Mouse (Mus musculus): ENCODE measurements around the gene Wdr31. TPM values are rescaled to one million over a fixed set of nuclear protein-coding genes. Genes with fewer than 3 reads are reported as not detected.

Gene Wdr31
- 12.9 and 13.0 TPM in 2 replicates for polyA plus RNA-seq (2015; fragmentation: Nextera tagmentation; extraction: Ambion mirVana)

DNA sequence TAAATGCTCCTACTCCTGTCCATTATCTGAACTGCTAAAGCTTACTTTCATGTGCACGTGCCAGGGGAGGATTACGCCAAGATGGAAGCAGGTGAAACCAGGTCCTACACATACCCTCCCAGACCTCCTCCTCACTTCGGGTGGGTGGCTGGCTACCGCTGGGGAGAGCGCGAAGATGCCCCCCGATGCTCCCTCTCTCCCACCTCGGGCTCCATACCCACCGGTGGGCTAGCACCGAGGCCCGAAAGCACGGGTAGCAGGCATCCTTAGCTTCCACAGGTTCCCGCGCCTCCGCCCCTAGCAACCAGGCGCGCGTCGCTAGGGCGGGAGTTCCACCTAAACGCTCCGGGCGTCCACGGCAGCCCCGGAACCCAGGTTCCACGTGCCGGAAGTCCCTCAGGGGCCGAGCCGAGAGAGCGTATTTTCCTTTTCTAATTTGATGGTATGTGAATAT lies at the start of gene Wdr31:
Gene Wdr31, minus strand, starts transcription at position 299 of the 454 bp plus-strand sequence.
- H3K27me3 ChIP-seq, result no peaks in the 10 kb centered on the region
- 0 out of 2 replicates have a peak within 1 kb of the TSS, but pooled peaks have one; percentile 6 for H3K27ac ChIP-seq
- H3K4me3 ChIP-seq, result peak within 1 kb of the TSS; percentile 79
- H3K4me2 ChIP-seq, result peak within 1 kb of the TSS; percentile 90
- no peaks in the 10 kb centered on the region for H3K9me3 ChIP-seq
- H3K9ac ChIP-seq, result peak within 1 kb of the TSS; percentile 70
- WGBS, result under 1% methylated on average over 30 of the region's 30 CpGs
- no peaks in the 10 kb centered on the region for H3K36me3 ChIP-seq
- ATAC-seq (ENCODE audit: borderline replicate concordance, extremely low read depth, low FRiP score, low TSS enrichment), result peak; percentile 89
- peaks cover 5% of the 10 kb centered on the region; the same call in 1 of the 2 replicates for H3K4me1 ChIP-seq

DNA sequence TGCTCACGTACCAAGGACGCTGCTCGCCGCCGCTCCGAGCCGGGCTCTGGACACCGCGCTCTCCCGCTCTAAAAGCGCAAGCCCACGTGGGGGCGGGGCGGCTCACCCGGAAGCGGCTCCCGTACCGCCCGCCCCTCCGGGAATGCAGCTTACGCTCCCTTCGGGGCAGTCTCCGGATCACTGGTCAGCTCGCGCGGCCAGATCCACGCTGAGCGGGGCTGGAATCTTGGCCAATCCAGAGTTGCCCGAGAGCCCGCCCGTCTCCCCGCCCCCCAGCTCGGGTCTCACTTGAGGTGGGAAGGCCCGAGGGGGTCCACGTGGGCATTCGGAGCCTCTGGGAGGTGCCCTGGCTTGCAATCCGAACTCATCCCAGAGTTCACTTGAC lies 49.1 kb upstream of the Wdr31 start, which contains the start of gene Alad:
Gene Alad, minus strand, starts transcription at position 70 of the 385 bp plus-strand sequence.
- peaks cover 59% of the 10 kb centered on the region for H3K4me1 ChIP-seq
- no peaks in the 10 kb centered on the region for H3K9me3 ChIP-seq
- peak within 1 kb of the TSS; percentile 89 for H3K27ac ChIP-seq
- peak within 1 kb of the TSS; percentile 75 for H3K4me3 ChIP-seq
- H3K27me3 ChIP-seq, result no peaks in the 10 kb centered on the region
- H3K4me2 ChIP-seq, result peak within 1 kb of the TSS; percentile 75
- peak within 1 kb of the TSS; percentile 66 for H3K9ac ChIP-seq
- ATAC-seq (ENCODE audit: borderline replicate concordance, extremely low read depth, low FRiP score, low TSS enrichment), result peak; percentile 85
- peaks cover 21% of the 10 kb centered on the region for H3K36me3 ChIP-seq
- under 1% methylated on average over 37 of the region's 37 CpGs for WGBS

DNA sequence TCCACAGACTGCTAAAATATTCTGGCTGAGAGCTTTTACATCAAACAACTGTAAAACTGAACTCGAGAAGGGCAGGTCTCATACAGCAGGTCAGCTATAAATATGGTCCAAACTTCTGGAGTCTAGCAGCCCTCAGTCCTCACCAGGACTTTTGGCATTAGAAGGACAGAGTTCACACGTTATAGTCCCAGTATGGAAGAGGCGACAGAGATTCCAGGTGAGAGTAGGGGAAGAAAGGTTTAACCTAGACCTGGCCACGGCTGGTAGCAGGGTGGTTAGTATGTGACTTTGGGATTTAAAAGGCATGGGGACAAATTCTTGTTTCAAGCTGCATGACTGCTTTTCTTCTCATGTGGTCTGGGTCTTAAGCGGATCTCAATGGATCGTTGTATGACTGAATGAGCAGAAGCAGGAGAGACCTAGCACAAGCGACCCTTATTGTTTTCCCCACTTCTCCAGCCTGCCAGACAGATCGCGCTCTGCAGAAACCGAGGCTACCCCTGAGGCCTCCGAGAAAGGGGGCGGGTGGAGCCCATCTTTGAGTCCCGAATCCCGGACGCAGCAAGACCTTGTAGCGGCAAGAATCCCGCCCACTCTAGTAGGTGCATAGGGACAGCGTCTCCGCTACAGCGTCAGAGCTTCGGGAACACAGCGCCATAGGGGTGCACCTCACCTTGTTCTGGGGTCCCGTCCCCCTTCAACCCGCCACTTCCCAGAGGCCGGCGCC lies 48.6 kb upstream of the Wdr31 start:
- peaks cover 59% of the 10 kb centered on the region for H3K4me1 ChIP-seq
- 1% methylated on average over 26 of the region's 26 CpGs for WGBS

DNA sequence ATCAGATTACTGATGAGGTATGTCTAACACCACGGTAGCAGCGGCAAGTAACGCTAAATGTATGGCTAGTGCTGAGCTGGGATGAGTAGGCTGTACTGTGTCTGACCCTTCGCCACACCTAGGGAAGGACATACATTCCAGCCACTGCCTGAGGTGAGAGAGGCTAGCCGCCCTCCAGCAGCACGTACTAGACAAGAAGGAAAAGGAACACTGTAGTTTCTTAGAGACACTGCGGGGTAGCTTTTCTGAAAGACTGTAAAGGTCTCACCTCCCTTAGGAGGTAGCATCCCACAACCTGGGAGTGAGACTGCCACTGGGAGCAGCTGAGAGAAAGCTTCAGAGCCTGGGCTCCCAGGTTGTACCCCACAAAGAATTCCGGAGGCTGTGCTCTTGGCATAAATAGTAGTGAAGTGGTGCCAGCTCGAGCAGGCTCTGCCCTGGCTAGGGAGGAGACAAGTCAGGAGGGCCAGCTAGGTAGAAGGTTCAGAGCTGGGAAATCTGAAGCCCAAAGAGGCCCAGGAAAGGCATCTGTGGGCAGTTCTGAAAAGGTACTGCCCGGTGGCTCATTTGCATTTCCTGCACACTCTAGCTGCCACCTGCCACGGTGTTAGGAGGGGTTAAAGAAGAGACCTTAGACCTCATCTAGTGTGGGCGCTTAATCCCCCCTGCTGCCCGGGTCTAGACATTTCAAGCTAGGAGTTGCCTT lies 47.9 kb upstream of the Wdr31 start:
- Histone ChIP-seq H3K27me3 (no peaks in the 10 kb centered on the region), H3K9ac (peak overlapping the region; percentile 66), H3K4me1 (peaks cover 56% of the 10 kb centered on the region), H3K4me2 (peak overlapping the region; percentile 75), H3K36me3 (peaks cover 18% of the 10 kb centered on the region), H3K9me3 (no peaks in the 10 kb centered on the region), H3K4me3 (peak overlapping the region; percentile 75), H3K27ac (peak overlapping the region; percentile 89)
- ATAC-seq (ENCODE audit: borderline replicate concordance, extremely low read depth, low FRiP score, low TSS enrichment), result peak; percentile 5; the same call in 1 of the 2 replicates
- WGBS, result 30% methylated on average over 13 of the region's 13 CpGs

More for the DNA sequence above, 48.6 kb upstream of the Wdr31 start:
- peak overlapping the region; percentile 66 for H3K9ac ChIP-seq
- peak overlapping the region; percentile 89 for H3K27ac ChIP-seq
- H3K27me3 ChIP-seq, result no peaks in the 10 kb centered on the region
- H3K4me3 ChIP-seq, result peak overlapping the region; percentile 75
- peak overlapping the region; percentile 75 for H3K4me2 ChIP-seq
- no peaks in the 10 kb centered on the region for H3K9me3 ChIP-seq
- ATAC-seq (ENCODE audit: borderline replicate concordance, extremely low read depth, low FRiP score, low TSS enrichment), result peak; percentile 66; the same call in 1 of the 2 replicates
- peaks cover 21% of the 10 kb centered on the region for H3K36me3 ChIP-seq

DNA sequence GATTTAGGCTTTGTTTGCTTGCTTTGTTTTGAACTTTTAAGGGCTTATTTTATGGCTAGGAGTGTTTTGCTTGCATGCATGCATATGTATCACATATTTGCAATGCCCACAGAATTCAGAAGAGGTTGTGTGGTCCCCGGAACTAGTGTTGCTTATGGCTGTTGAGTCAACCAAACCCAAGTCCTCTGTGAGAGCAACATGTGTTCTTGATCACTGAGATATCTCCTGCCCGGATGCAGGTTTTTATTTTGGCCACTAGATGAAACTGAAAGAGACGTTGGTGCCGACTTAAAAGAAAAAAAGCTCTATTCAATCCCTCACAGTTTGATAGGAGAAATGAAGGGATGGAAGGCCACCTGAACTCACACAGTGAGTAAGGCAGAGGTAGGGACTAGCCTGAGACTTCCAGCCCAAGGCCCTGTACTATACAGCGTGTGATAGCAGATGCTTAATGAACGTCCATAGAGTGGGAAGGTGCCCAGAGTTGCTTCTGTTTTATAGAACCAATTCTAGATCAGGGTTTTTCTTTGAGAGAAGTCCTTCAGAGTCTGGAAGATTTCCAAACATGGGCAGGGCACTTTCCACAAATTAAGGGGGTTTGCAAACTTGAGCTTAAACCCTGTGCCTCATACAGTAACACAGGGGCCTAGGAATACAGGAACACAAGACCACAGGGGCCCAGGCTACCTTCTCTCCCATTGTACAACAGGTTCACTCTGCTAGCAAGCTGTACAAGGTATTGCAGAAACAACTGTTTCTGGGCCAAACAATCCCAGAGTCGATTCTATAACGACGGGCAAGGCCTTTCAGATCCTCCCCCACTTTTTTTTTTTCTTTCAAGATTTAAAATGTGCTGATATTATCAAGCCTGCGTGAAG lies 47.1 kb upstream of the Wdr31 start:
- no peak for ATAC-seq (ENCODE audit: borderline replicate concordance, extremely low read depth, low FRiP score, low TSS enrichment)
- no peaks in the 10 kb centered on the region for H3K27me3 ChIP-seq
- H3K4me2 ChIP-seq, result peak overlapping the region; percentile 75
- 0 out of 2 replicates have a peak overlapping the region, but pooled peaks have one; percentile 66 for H3K9ac ChIP-seq
- 67% methylated on average over 10 of the region's 10 CpGs for WGBS
- peaks cover 52% of the 10 kb centered on the region for H3K4me1 ChIP-seq
- peak overlapping the region; percentile 89 for H3K27ac ChIP-seq
- H3K9me3 ChIP-seq, result no peaks in the 10 kb centered on the region
- H3K4me3 ChIP-seq, result peak overlapping the region; percentile 75
- peaks cover 17% of the 10 kb centered on the region for H3K36me3 ChIP-seq

DNA sequence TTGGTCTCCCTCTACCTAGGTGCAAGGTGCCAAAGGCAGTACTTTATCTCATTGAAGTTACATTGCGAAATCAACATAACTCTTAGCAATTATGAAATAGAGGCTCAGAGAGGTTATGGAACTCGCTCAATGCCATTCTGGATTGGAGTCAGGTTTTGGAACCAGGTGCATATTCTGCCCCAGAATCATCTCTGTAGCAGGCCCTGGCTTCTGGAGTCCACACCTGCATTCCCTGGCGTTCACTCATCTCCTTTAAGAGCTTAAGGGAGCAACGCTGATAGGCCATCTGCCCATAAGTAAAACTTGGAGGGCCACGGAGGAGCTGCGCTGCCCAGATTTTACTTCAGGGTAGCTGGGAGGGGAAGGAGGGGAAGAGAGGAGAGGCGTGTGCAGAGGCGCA lies 46.4 kb upstream of the Wdr31 start:
- no peak for ATAC-seq (ENCODE audit: borderline replicate concordance, extremely low read depth, low FRiP score, low TSS enrichment)
- peak overlapping the region; percentile 75; the same call in 1 of the 2 replicates for H3K4me2 ChIP-seq

DNA sequence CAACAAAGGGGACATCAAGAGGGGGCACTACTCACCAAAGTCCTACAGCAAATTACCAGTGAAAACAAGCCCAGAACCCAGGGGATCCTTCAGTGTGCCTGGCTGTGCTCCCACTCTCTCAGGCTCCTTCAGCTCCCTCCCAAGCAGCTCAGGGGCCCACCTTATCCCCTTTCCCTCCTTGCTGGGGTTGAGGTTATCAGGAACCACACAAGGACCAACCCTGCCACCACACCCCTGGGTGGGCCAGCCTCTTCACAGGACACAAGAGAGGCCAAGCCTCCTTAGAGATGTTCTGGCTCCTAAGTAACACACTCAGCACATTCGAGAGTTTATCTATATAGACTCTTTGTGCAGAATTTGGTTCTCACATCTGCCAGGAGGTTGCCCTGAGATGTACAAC lies 45.9 kb upstream of the Wdr31 start:
- no peaks in the 10 kb centered on the region for H3K9me3 ChIP-seq

More for the DNA sequence above, 46.4 kb upstream of the Wdr31 start:
- 71% methylated on average over 8 of the region's 8 CpGs for WGBS
- Histone ChIP-seq H3K4me1 (peaks cover 52% of the 10 kb centered on the region), H3K9me3 (no peaks in the 10 kb centered on the region), H3K27me3 (no peaks in the 10 kb centered on the region), H3K4me3 (no peak overlapping the region), H3K9ac (no peak overlapping the region), H3K36me3 (peaks cover 18% of the 10 kb centered on the region), H3K27ac (peak overlapping the region; percentile 89)

DNA sequence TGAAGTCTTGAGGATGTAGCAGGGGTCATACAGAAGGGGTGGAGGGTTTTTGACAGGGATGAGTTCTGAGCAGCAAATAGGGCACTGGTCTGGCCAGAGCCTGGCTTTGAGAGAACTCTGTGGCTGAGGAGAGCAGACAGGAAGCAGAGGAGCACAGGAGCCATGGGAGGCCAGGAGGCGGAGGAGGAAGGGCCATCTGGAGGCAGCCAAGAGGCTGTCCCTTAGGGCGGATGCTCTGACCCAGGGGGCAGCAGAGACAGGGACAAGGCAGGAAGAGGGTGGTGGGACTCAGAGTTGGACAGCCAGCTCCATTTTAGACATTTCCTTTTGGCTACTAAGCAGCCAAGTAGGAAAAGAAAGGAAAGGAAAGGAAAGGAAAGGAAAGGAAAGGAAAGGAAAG lies 45.4 kb upstream of the Wdr31 start:
- no peaks in the 10 kb centered on the region for H3K9me3 ChIP-seq
- H3K9ac ChIP-seq, result no peak overlapping the region; the same call in 1 of the 2 replicates
- peak overlapping the region; percentile 35 for H3K4me2 ChIP-seq
- H3K27ac ChIP-seq, result peak overlapping the region; percentile 89
- 33% methylated on average over 2 of the region's 2 CpGs for WGBS
- H3K4me3 ChIP-seq, result no peak overlapping the region
- ATAC-seq (ENCODE audit: borderline replicate concordance, extremely low read depth, low FRiP score, low TSS enrichment), result no peak
- peaks cover 52% of the 10 kb centered on the region for H3K4me1 ChIP-seq
- H3K27me3 ChIP-seq, result no peaks in the 10 kb centered on the region
- peaks cover 24% of the 10 kb centered on the region for H3K36me3 ChIP-seq

More for the DNA sequence above, 45.9 kb upstream of the Wdr31 start:
- H3K27ac ChIP-seq, result peak overlapping the region; percentile 89
- peak; percentile 21; the same call in 1 of the 2 replicates for ATAC-seq (ENCODE audit: borderline replicate concordance, extremely low read depth, low FRiP score, low TSS enrichment)
- no peak overlapping the region for H3K9ac ChIP-seq
- peak overlapping the region; percentile 35 for H3K4me2 ChIP-seq
- no peak overlapping the region for H3K4me3 ChIP-seq
- H3K4me1 ChIP-seq, result peaks cover 52% of the 10 kb centered on the region
- H3K27me3 ChIP-seq, result no peaks in the 10 kb centered on the region
- peaks cover 21% of the 10 kb centered on the region for H3K36me3 ChIP-seq
- WGBS, result 52% methylated on average over 1 of the region's 1 CpGs

DNA sequence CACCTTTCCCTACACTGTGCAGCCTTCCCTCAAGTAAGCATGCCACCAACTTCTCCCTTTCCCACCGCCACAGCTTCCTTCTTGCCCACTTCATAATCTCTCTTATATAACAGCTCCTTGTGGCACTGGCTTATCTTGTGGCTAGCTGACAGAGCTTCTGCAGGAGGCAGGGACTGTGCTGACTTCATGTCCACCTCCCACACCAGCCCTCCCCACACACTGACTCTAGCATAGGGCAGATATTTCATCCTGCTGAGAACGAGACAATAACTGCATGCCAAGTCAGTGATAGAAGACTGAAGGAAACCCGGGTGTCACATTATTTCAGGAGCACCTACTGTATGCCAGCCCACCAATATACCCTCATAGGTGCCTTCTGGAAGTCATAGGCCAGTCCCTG lies 44.8 kb upstream of the Wdr31 start:
- Histone ChIP-seq H3K4me1 (peaks cover 52% of the 10 kb centered on the region), H3K9ac (no peak overlapping the region), H3K36me3 (peaks cover 30% of the 10 kb centered on the region), H3K4me2 (peak overlapping the region; percentile 35; the same call in 1 of the 2 replicates), H3K4me3 (no peak overlapping the region), H3K27me3 (no peaks in the 10 kb centered on the region), H3K27ac (peak overlapping the region; percentile 89), H3K9me3 (no peaks in the 10 kb centered on the region)
- 57% methylated on average over 3 of the region's 3 CpGs for WGBS
- no peak for ATAC-seq (ENCODE audit: borderline replicate concordance, extremely low read depth, low FRiP score, low TSS enrichment)

DNA sequence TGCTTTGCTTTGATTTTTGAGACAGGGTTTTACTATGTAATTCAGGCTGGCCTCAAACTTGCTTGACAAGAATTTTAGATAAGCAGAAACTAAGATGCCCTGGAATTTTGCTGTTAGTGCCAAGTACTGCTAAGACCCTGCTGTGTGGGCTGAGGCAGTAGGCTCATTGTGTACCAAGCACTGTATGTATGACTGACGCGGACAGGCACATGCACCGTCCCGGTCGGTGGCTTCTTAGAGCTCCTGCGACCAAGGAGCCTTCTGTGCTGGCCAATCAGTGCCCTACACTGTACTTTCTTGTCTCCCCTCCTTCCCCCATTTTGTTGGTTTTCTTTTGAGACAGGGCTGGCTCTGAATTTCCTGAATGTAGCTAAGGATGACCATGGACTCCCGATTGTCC lies 44.3 kb upstream of the Wdr31 start:
- Histone ChIP-seq H3K36me3 (peaks cover 35% of the 10 kb centered on the region), H3K9ac (no peak overlapping the region), H3K4me3 (no peak overlapping the region), H3K27ac (peak overlapping the region; percentile 89), H3K4me2 (peak overlapping the region; percentile 35; the same call in 1 of the 2 replicates), H3K9me3 (no peaks in the 10 kb centered on the region), H3K27me3 (no peaks in the 10 kb centered on the region), H3K4me1 (peaks cover 52% of the 10 kb centered on the region)
- WGBS, result 61% methylated on average over 7 of the region's 7 CpGs
- ATAC-seq (ENCODE audit: borderline replicate concordance, extremely low read depth, low FRiP score, low TSS enrichment), result no peak

DNA sequence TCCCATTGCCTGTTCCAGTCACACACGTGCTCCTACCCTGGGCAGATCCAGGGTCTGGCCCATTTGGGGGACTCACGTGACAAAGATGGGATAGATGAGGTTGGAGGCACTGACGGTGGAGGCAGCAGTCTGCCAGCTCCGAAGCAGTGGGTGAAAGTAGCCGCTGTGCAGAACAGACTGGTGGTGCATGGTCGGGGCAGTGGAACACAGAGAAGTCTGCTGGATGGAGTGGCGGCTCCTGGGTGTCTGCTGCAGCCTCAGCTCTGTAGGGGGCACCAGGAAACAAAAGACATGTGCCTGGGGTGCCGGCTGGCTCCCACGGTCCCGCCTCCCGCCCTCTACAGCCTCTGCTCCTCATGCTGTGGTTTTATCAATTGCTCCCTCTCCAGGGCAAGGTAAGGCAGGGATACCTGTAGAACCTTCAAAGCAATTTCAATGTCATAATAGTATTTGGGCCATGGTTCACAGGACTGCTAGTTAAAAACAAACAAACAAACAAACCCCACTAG lies 43.4 kb upstream of the Wdr31 start:
- no peaks in the 10 kb centered on the region for H3K9me3 ChIP-seq
- H3K9ac ChIP-seq, result no peak overlapping the region
- 57% methylated on average over 11 of the region's 11 CpGs for WGBS
- H3K27me3 ChIP-seq, result no peaks in the 10 kb centered on the region
- H3K27ac ChIP-seq, result no peak overlapping the region
- peaks cover 49% of the 10 kb centered on the region for H3K4me1 ChIP-seq
- peaks cover 44% of the 10 kb centered on the region for H3K36me3 ChIP-seq
- H3K4me2 ChIP-seq, result no peak overlapping the region
- H3K4me3 ChIP-seq, result no peak overlapping the region
- no peak for ATAC-seq (ENCODE audit: borderline replicate concordance, extremely low read depth, low FRiP score, low TSS enrichment)

Data from lung, embryonic 15.5 days (tissue).